Mouse (Mus musculus): ENCODE data around the gene Pcyt1a.
"Not testable (repeated sequence)": the region's sequence is repeated elsewhere in the genome, so short reads cannot be mapped to it uniquely, and the experiment has no call there.

The Pcyt1a gene

DNA sequence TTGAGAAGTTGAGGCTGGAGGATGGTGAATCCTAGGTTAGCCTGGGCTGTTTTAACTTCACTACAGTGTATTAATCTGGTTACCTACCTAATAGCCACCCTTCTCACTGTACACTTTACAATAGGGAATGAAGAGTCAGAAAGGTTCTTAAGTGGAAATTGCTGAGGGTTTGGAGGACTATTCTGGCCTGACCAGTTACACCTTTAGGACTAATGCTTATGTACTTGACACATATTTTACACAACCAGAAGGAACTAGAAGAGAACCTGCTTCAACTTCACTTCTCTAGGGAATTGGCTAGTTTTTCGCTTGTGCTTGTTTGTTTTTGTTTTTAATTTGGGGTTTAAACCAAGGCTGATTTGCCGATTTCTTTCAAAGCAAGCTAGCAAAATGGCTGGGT, 2.4 kb downstream of the Pcyt1a start:
- DNase-seq (ENCODE audit: low read depth, low spot score): no peak

DNA sequence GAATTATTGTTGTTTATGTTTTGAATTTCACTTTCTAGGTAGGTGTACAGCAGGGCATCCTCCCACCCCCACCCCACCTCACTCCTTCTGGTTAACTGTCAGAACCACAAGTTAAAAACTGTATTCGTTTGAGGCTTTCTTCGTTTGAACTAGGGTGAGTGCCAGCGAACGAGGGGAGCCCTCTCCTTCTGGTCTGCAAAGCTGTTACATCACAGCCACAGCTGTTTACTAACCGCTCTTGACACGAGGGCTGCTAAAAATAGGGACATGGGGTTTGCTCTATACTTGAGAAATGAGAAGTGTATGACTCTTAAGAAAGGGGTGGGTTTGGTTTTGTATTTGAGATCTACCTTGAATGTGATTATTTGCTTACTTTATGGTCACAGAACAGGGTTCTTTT, 3.3 kb downstream of the Pcyt1a start:
- no peak for DNase-seq (ENCODE audit: low read depth, low spot score)

DNA sequence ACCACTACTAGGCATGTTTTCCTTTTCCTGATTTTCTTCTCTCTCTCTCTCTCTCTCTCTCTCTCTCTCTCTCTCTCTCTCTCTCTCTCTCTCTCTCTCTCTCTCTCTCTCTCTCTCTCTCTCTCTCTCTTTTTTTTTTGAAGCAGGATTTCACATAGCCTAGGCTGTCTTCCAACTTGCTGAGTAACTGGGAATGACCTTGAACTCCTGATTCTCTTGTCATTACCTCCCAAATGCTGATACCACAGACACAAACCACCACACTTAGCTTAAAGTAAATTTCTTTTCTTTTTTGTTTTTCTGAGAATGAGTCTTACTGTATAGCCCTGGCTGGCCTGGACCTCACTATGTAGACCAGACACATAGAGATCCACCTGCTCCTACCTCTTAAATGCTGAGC, 4.0 kb downstream of the Pcyt1a start:
- DNase-seq (ENCODE audit: low read depth, low spot score): no peak

- DNase-seq (ENCODE audit: low read depth, low spot score): no peak
Measured at GRCm38 (mm10) chr16:32436657-32437056, 5.9 kb downstream of the Pcyt1a start.

DNA sequence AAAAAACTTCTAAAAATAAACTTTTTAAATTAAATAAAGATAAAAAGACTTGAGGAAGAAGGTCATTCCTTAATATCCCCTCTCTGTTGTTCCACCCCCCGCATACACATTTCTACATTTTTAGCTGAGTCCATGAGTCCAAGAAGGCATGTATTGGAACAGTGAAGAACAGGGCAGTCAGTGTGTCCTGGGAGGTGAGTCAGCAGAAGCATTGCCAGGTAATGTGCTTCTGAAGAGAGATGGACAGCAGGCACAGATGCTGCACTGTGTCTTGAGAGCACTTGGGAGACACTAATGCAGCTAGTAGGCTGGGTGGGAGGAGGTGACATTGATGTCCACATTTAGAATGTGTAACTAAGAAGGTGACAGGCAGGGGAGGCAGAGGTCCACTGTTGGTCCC, 6.5 kb downstream of the Pcyt1a start:
- DNase-seq (ENCODE audit: low read depth, low spot score): no peak

DNA sequence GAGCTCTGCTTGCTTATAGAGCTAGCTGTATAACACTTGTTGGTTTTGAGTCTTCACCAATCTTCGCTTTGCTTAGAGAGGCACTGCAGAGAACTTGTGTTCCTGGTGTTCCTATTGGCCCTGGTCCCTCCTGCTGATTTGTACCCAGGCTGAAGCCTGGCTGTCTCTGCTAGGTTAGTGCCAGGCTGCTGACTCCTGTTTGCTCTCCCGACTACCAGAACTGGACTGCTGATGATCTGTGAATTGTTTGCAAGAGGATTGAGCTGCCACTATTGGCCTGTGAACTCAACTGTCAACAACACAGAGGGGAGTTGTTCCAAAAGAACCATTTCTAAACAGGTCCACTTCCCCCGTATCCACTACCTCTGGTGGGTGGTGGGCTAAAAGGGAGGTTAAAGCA, 10.7 kb downstream of the Pcyt1a start:
- no peak for DNase-seq (ENCODE audit: low read depth, low spot score)

DNA sequence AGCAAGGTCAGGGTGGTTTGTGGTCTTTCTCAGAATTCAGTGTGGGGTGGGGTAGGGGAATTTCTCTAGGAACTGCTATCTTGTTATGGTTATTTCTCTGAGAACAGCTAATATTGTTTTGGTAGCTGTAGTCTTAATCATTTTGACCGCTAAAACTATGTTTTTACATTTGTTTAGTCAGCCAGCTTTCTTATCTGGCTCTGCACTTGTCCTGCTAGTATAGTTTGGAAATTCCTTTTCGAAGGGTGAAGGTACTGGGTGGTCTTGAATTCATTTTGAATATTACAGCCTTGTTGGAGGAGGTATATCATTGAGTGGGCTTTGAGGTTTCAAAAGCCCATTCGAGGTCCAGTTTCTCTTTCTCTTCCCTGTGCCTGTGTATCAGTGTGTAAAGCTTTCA, 13.9 kb downstream of the Pcyt1a start:
- DNase-seq (ENCODE audit: low read depth, low spot score): not testable (repeated sequence)

DNA sequence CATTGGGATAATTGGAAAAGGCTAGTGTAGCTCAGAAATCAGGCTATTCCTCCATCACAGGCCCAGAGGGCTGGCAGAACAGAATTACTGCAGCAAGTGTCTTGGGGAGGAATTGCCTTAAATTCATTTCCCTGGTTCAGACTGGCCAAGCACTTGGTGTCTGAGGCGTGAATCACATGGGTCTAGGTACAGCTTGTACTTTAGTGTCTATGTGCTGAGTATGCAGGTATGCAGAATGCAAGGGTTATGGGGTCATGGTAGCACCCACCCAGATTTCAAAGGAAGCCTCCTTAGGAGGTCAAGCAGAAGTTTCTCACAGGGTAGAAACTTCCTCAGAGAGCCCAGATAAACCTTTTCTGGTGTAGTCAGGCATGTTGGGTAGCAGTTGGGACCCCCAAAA, 14.8 kb downstream of the Pcyt1a start:
- DNase-seq (ENCODE audit: low read depth, low spot score): no peak

- no peak for DNase-seq (ENCODE audit: low read depth, low spot score)
Measured at GRCm38 (mm10) chr16:32446563-32447138, 15.9 kb downstream of the Pcyt1a start.

DNA sequence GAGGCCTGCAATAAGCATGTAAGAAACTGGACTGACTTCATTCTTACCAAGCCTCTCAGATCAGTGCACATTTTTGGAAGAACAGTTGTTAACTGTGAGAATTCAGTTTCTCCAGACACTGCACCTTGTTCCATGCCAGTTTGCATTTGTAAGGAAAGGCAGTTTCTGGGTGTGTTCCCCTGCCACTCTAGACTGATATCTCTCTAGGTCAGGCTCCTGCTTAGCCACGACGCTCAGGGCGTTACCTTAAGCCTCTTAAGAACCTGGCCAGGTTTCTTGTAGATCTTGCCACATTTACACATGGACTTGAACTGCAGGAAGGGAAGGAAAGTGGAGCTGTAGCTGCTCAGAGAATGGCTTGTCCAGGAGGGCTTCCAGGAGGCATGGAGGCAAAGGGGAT, 18.9 kb downstream of the Pcyt1a start:
- DNase-seq (ENCODE audit: low read depth, low spot score): no peak

GRCm38 (mm10) chr16:32450133-32450532, 19.4 kb downstream of the Pcyt1a start:
- DNase-seq (ENCODE audit: low read depth, low spot score): no peak

DNA sequence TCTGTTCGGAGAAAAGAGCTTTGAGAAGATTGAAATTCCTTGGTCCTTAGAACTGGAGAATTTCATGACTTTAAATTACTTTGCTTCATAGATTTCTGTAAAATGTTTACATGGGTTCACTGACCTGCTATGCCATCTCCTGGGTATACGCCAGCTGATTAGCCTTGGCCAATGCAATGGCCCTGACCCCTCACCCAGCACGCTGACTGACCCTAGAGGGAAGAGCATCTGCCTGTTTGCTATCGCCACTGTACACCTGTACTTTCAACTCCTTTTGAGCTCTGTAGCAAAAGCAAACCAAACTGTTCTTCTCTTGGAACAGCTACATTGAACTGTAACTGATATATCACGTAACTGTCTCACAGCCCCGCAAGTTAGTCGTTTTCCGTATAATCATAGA, 22.4 kb downstream of the Pcyt1a start:
- no peak for DNase-seq (ENCODE audit: low read depth, low spot score)

- no peak for DNase-seq (ENCODE audit: low read depth, low spot score)
Measured at GRCm38 (mm10) chr16:32454646-32455045, 23.9 kb downstream of the Pcyt1a start.

DNA sequence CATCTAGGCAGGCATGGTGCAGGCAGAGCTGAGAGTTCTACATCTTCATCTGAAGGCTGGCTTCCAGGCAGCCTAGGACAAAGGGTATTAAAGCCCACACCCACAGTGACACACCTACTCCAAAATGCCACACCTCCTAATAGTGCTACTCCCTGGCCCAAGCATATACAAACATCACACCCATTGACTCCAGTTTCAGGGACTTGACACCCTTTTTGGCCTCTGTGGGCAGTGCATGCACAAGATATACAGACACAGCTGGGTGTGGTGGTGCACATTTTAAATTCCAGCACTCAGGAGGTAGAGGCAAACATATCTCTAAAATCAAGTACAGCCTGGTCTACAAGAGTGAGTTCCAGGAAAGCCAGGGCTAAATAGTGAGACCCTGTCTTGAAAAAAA, 25.4 kb downstream of the Pcyt1a start:
- no peak for DNase-seq (ENCODE audit: low read depth, low spot score)

- DNase-seq (ENCODE audit: low read depth, low spot score): no peak
Measured at GRCm38 (mm10) chr16:32456761-32457160, 26.0 kb downstream of the Pcyt1a start.

DNA sequence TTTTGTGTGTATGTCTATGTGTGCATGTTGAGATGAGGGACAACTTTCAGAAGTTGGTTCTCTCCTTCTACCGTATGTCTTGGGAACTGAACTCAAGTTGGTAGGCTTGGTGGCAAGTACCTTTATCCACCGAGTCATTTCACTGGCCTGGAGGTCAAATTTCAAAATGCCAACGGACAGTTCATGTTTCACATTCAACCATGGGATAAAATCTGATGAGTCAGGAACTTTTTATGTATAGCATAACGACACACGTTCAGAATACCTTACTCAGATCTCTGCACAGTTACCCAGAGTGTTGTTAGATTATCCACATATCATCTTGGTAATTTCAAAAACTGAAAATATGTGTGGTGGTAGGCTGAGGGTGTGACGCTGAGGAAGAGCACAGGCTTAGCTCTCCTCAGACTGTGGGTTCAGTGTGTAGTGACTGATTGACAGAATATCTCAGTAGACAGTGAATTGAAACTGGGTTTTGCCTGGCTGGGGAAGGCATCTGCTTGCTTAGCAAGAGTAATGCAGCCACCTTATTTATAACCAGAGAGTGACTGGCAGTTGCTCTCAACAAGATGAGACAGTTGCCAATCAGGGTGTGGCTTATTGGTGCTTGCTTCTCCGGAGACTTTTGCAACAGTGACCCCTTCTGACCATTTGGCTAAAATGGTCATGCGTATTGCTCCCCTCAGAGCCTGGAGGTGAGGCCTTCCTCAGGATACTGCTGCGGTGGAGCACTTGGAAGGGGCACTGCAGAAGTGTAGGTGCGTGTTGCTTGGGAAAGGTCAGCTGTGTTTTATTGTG, 27.1 kb downstream of the Pcyt1a start:
- peak; percentile 57 for DNase-seq (ENCODE audit: low read depth, low spot score)

- DNase-seq (ENCODE audit: low read depth, low spot score): no peak
Measured at GRCm38 (mm10) chr16:32460518-32460917, 29.8 kb downstream of the Pcyt1a start.

DNA sequence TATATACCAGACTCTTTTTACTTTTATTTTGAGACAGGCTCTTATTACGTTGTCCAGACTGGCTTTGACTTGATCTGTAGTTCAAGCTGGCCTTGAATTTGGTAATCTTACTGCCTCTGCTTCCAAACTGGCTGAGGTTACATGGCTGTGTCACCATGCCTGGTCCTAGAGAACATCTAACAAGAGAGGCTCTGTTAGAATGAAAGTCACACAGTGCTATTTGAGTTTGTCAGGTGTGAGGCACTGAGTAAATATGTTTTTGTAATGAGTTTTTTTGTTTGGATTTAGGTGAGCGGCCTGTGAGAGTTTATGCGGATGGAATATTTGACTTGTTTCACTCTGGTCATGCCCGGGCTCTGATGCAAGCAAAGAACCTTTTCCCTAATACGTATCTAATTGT, 31.0 kb downstream of the Pcyt1a start:
- DNase-seq (ENCODE audit: low read depth, low spot score): no peak

GRCm38 (mm10) chr16:32462950-32463349, 32.2 kb downstream of the Pcyt1a start:
- DNase-seq (ENCODE audit: low read depth, low spot score): no peak

- no peak for DNase-seq (ENCODE audit: low read depth, low spot score)
Measured at GRCm38 (mm10) chr16:32463426-32463825, 32.7 kb downstream of the Pcyt1a start.

- DNase-seq (ENCODE audit: low read depth, low spot score): no peak
Measured at GRCm38 (mm10) chr16:32464908-32465307, 34.2 kb downstream of the Pcyt1a start.

GRCm38 (mm10) chr16:32468488-32468887, 37.8 kb downstream of the Pcyt1a start:
- no peak for DNase-seq (ENCODE audit: low read depth, low spot score)

DNA sequence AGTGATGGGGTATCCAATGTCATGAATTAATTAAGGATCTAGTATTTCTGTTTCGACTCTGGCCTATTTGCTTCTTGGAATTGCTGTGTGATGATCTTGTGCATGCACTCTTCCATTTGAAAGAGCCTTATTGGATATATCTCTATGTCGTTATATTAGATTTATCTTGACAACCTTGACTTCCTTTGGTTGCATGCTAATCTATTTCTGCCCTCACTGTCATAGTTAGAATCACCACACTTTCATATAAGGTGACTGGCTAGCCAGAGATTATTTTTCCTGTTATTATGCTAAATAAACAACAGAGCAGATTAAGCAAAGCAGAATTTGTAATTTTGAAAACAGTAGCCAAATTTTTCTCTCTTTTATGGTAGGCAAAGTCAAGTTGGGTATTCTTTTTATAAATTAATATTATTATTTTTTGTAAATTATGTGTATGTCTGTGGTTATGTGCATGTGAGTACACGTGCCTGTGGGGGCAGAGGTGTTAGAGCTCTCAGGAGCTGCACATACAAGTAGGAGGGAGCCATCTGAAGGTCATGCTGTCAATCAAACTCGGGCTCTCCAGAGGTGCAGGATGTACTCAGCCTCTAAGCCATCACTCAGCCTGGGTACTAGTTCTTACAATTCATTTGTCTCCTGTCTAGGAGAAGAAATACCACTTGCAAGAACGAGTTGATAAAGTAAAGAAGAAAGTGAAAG, 38.8 kb downstream of the Pcyt1a start:
- DNase-seq (ENCODE audit: low read depth, low spot score): no peak
